In genomic region chr2:4601034-4601890, GRCm38 (mm10) we compare ENCODE assay signal across 7 mouse cellular contexts. TPM values are rescaled to one million over a fixed set of nuclear protein-coding genes. Genes with fewer than 3 reads are reported as not detected.
DNase-seq lines count a peak whose midpoint lies in the region; ATAC-seq and TF ChIP-seq lines count a peak whose summit lies in the region.

No protein-coding gene starts in this region.

- TF ChIP-seq POLR2A in MEL (IDR thresholded peaks at IDR 0.05; ENCODE audit: control insufficient read depth in 1 of 2, insufficient read depth in 1 of 2, low read depth in 1 of 2, low read length in 2 of 2, poor library complexity in 1 of 2): no peak
- no peak for TF ChIP-seq POLR2A in lung, adult 2 months (IDR thresholded peaks at IDR 0.05; ENCODE audit: borderline replicate concordance, extremely low read depth, low read depth, low read length)

- peak; percentile 57 to 88 (median 69) for TF ChIP-seq CTCF in MEL (IDR thresholded peaks at IDR 0.05 in 2 of 3, conservative IDR thresholded peaks at IDR 0.05 in 1 of 3; ENCODE audit: control insufficient read depth in 1 of 3, insufficient read depth in 1 of 3, low read depth in 2 of 3, low read length in 3 of 3, poor library complexity in 1 of 3, severe bottlenecking in 1 of 3)
- TF ChIP-seq CTCF in heart, postnatal 0 days (IDR thresholded peaks at IDR 0.05; ENCODE audit: low read depth): peak; percentile 80
- peak; percentile 58 for TF ChIP-seq CTCF in lung, adult 2 months (IDR thresholded peaks at IDR 0.05; ENCODE audit: insufficient read depth, low read length)

- WGBS in heart, postnatal 0 days: 29% methylated on average over 15 of the region's 15 CpGs
- 37% methylated on average over 15 of the region's 15 CpGs for WGBS in lung, adult 2 months

- H3K9me3 ChIP-seq in MEL (replicated peaks; ENCODE audit: insufficient read depth, low read length): no peaks in the 10 kb centered on the region
- no peaks in the 10 kb centered on the region for H3K9me3 ChIP-seq in heart, postnatal 0 days (replicated peaks; ENCODE audit: control insufficient read depth, low read length)

- H3K4me1 ChIP-seq in MEL (ENCODE audit: control insufficient read depth in 1 of 2, insufficient read depth in 2 of 2, low read length in 2 of 2): no peaks in the 10 kb centered on the region
- H3K4me1 ChIP-seq in heart, postnatal 0 days (ENCODE audit: control insufficient read depth, insufficient read depth): peaks cover 13% of the 10 kb centered on the region
- peaks cover 12% of the 10 kb centered on the region for H3K4me1 ChIP-seq in lung, adult 2 months (ENCODE audit: control insufficient read depth, insufficient read depth, low read length)

- H3K79me2 ChIP-seq in MEL (ENCODE audit: control insufficient read depth, insufficient read depth, low read length, poor library complexity): no peaks in the 10 kb centered on the region

- no peak overlapping the region for H3K4me2 ChIP-seq in heart, postnatal 0 days (ENCODE audit: low read depth, low read length)

- DNase-seq in MEL (ENCODE audit: low read depth, low spot score): peak; percentile 66
- peak; percentile 41 for DNase-seq in adrenal gland, adult 8-10 months
- peak; percentile 70 for DNase-seq in embryo, embryonic 11 days
- peak; percentile 80 for DNase-seq in heart, postnatal 0 days (ENCODE audit: low spot score)
- peak; percentile 77 for DNase-seq in layer of hippocampus, adult 11-12 months (ENCODE audit: low spot score)
- DNase-seq in lung, adult 2 months: peak; percentile 54
- DNase-seq in retina, adult 2 months (ENCODE audit: low read depth, low spot score): peak; percentile 44

- H3K4me3 ChIP-seq in MEL (ENCODE audit: control insufficient read depth in 1 of 2, insufficient read depth in 1 of 2, low read depth in 2 of 2, low read length in 2 of 2): no peak overlapping the region
- H3K4me3 ChIP-seq in heart, postnatal 0 days (ENCODE audit: low read depth, low read length): no peak overlapping the region
- no peak overlapping the region for H3K4me3 ChIP-seq in lung, adult 2 months (replicated peaks; ENCODE audit: extremely low read depth, low read depth, low read length)

- peaks cover 0 to 7% of the 10 kb centered on the region in 2 experiments; a peak in 1 of 4 replicates for H3K36me3 ChIP-seq in MEL (ENCODE audit: control insufficient read depth in 1 of 2, insufficient read depth in 2 of 2, low read length in 2 of 2)
- peaks cover 66% of the 10 kb centered on the region for H3K36me3 ChIP-seq in heart, postnatal 0 days (replicated peaks; ENCODE audit: control insufficient read depth, insufficient read depth, low read length)

- no peak overlapping the region for H3K27ac ChIP-seq in MEL (ENCODE audit: control insufficient read depth, low read depth, low read length)
- H3K27ac ChIP-seq in heart, postnatal 0 days (ENCODE audit: low read depth): peak overlapping the region; percentile 22; the same call in 1 of the 2 replicates

- no peaks in the 10 kb centered on the region for H3K27me3 ChIP-seq in MEL (ENCODE audit: control insufficient read depth in 1 of 2, insufficient read depth in 2 of 2, low read length in 2 of 2)
- H3K27me3 ChIP-seq in heart, postnatal 0 days (ENCODE audit: control insufficient read depth, insufficient read depth, low read length): no peaks in the 10 kb centered on the region

- 0 out of 2 replicates have a peak, but pooled peaks have one; percentile 25 for ATAC-seq in heart, postnatal 0 days (ENCODE audit: insufficient read depth, low read depth)

- no peak for TF ChIP-seq EP300 in MEL (IDR thresholded peaks at IDR 0.05; ENCODE audit: low read depth in 1 of 2, low read length in 2 of 2)
- no peak for TF ChIP-seq EP300 in heart, postnatal 0 days (IDR thresholded peaks at IDR 0.05; ENCODE audit: low read depth)

- peak; percentile 77 for TF ChIP-seq RAD21 in MEL (IDR thresholded peaks at IDR 0.05; ENCODE audit: low read depth, low read length)

- no peak overlapping the region for H3K9ac ChIP-seq in MEL (ENCODE audit: control insufficient read depth, low read depth, low read length, poor library complexity, severe bottlenecking)
- no peak overlapping the region for H3K9ac ChIP-seq in heart, postnatal 0 days (replicated peaks; ENCODE audit: low read depth, low read length)

TF ChIP-seq in MEL, 35 proteins besides CTCF, POLR2A, EP300 and RAD21:
- TF ChIP-seq MAZ (IDR thresholded peaks at IDR 0.05; ENCODE audit: low read depth, low read length) (0 out of 2 replicates have a peak, but pooled peaks have one; percentile 49), HCFC1 (IDR thresholded peaks at IDR 0.05; ENCODE audit: low read depth, low read length) (no peak), SMC3 (IDR thresholded peaks at IDR 0.05; ENCODE audit: low read depth, low read length) (peak; percentile 97), JUND (IDR thresholded peaks at IDR 0.05; ENCODE audit: low read depth, low read length) (no peak), BHLHE40 (IDR thresholded peaks at IDR 0.05; ENCODE audit: borderline replicate concordance, low read depth, low read length) (no peak), ETS1 (IDR thresholded peaks at IDR 0.05; ENCODE audit: low read depth, low read length) (no peak), ZC3H11A (IDR thresholded peaks at IDR 0.05; ENCODE audit: low read depth, low read length) (peak; percentile 77), GATA1 (IDR thresholded peaks at IDR 0.05; ENCODE audit: low read depth, low read length) (no peak), TBP (IDR thresholded peaks at IDR 0.05; ENCODE audit: low read depth, low read length) (no peak)

RNA-seq across cellular contexts. Expression of gene Prpf18, which starts 50.7 kb away (rescaled TPM):
- total RNA-seq in MEL (2012; rRNA removed): 29.2 and 31.2 TPM in 2 replicates
- polyA plus RNA-seq in MEL (2012; ENCODE audit: insufficient read depth in 1 of 2, insufficient read length in 2 of 2, low read depth in 1 of 2, low replicate concordance in 2 of 2, missing spikeins in 1 of 2): 10 to 100 TPM in 1 of 2 experiments, not detected in 1; 26.3 TPM
- total RNA-seq in adrenal gland, adult 8-10 months (2022): 10 to 100 TPM; 50.7 to 54.5 (median 51.7) TPM
- 23.8 and 24.3 TPM in 2 replicates for total RNA-seq in heart, postnatal 0 days (2014; rRNA removed; ENCODE audit: low replicate concordance)
- 24.5 and 24.6 TPM in 2 replicates for polyA plus RNA-seq in heart, postnatal 0 days (2015; fragmentation: Nextera tagmentation; extraction: Ambion mirVana)
- polyA plus RNA-seq in lung, adult 2 months (2012; rRNA removed): 10.6 and 15.2 TPM in 2 replicates
